Mouse (Mus musculus): ENCODE results near the gene Efcab9. TPM values are rescaled to one million over a fixed set of nuclear protein-coding genes. Genes with fewer than 3 reads are reported as not detected.

Gene Efcab9
- polyA plus RNA-seq, 1 experiment from 2014 or later, result not detected

DNA sequence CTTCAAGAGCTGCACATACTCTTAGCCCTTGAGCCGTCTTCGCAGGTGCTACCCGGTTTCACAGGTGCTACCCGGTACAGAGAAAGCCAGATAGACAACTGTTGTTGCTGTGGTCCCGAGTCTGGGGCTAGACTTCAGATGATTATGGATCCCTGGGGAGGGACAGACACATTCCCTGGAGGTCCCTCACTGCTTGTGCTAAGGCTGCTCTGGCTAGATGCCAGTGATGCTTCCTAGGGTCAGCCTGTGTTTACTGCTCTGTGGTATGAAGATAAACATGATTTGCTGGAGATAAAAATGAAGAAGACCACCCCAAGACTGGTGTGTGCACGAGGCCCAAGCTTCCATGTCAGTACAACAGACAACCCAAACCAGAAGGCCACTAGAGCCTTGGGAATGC, 12.2 kb upstream of the Efcab9 start:
- Histone ChIP-seq H3K36me3 (ENCODE audit: control insufficient read depth, insufficient read depth, low read length) (no peaks in the 10 kb centered on the region), H3K9ac (ENCODE audit: low read depth, low read length) (no peak overlapping the region), H3K9me3 (ENCODE audit: control insufficient read depth, low read length) (no peaks in the 10 kb centered on the region), H3K27me3 (replicated peaks; ENCODE audit: control insufficient read depth, insufficient read depth, low read length) (no peaks in the 10 kb centered on the region), H3K4me1 (ENCODE audit: control insufficient read depth, insufficient read depth, low read depth, low read length) (peaks cover 6% of the 10 kb centered on the region; the same call in 1 of the 2 replicates), H3K4me2 (ENCODE audit: low read length) (no peak overlapping the region), H3K27ac (ENCODE audit: low read depth, low read length) (no peak overlapping the region), H3K4me3 (ENCODE audit: low read length) (no peak overlapping the region)
- 89% methylated on average over 6 of the region's 6 CpGs for WGBS
- no peak for ATAC-seq

GRCm38 (mm10) chr11:32542687-32543411, 11.0 kb upstream of the Efcab9 start:
- Histone ChIP-seq H3K36me3 (ENCODE audit: control insufficient read depth, insufficient read depth, low read length) (no peaks in the 10 kb centered on the region), H3K4me1 (ENCODE audit: control insufficient read depth, insufficient read depth, low read depth, low read length) (peaks cover 5% of the 10 kb centered on the region; the same call in 1 of the 2 replicates), H3K27ac (ENCODE audit: low read depth, low read length) (no peak overlapping the region), H3K4me2 (ENCODE audit: low read length) (no peak overlapping the region), H3K27me3 (replicated peaks; ENCODE audit: control insufficient read depth, insufficient read depth, low read length) (no peaks in the 10 kb centered on the region), H3K9ac (ENCODE audit: low read depth, low read length) (no peak overlapping the region), H3K9me3 (ENCODE audit: control insufficient read depth, low read length) (no peaks in the 10 kb centered on the region), H3K4me3 (ENCODE audit: low read length) (no peak overlapping the region)
- no peak for ATAC-seq
- WGBS, result 34% methylated on average over 3 of the region's 3 CpGs

DNA sequence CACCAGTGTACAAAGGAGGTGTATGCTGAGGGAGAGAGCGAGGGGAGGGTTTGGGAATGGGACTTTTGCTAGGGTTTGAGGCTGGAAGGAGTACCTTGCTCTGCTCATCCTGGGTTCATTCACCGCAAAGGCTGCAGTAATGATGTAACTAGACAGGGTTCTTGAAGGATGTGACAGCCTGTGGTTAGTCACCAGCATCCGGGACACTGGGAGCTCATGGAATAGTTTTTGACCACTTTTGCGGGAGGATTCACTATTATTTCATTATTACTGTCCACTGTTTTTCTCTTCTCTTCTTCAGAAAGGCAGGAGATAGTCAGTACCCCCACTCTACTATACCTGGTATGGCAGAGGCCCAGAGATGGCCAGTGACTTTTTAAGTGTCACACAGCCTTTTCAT, 10.3 kb upstream of the Efcab9 start:
- no peak overlapping the region for H3K9ac ChIP-seq (ENCODE audit: low read depth, low read length)
- 89% methylated on average over 4 of the region's 4 CpGs for WGBS
- H3K27ac ChIP-seq (ENCODE audit: low read depth, low read length), result no peak overlapping the region
- no peak for ATAC-seq
- H3K9me3 ChIP-seq (ENCODE audit: control insufficient read depth, low read length), result no peaks in the 10 kb centered on the region
- H3K4me1 ChIP-seq (ENCODE audit: control insufficient read depth, insufficient read depth, low read depth, low read length), result peaks cover 5% of the 10 kb centered on the region; the same call in 1 of the 2 replicates
- no peaks in the 10 kb centered on the region for H3K27me3 ChIP-seq (replicated peaks; ENCODE audit: control insufficient read depth, insufficient read depth, low read length)
- H3K36me3 ChIP-seq (ENCODE audit: control insufficient read depth, insufficient read depth, low read length), result no peaks in the 10 kb centered on the region
- no peak overlapping the region for H3K4me2 ChIP-seq (ENCODE audit: low read length)
- H3K4me3 ChIP-seq (ENCODE audit: low read length), result no peak overlapping the region

- no peak for ATAC-seq
- Histone ChIP-seq H3K9me3 (ENCODE audit: control insufficient read depth, low read length) (no peaks in the 10 kb centered on the region), H3K4me1 (ENCODE audit: control insufficient read depth, insufficient read depth, low read depth, low read length) (peaks cover under 1% of the 10 kb centered on the region; the same call in 1 of the 2 replicates), H3K27ac (ENCODE audit: low read depth, low read length) (no peak overlapping the region), H3K27me3 (replicated peaks; ENCODE audit: control insufficient read depth, insufficient read depth, low read length) (no peaks in the 10 kb centered on the region), H3K4me3 (ENCODE audit: low read length) (no peak overlapping the region), H3K9ac (ENCODE audit: low read depth, low read length) (no peak overlapping the region), H3K36me3 (ENCODE audit: control insufficient read depth, insufficient read depth, low read length) (no peaks in the 10 kb centered on the region), H3K4me2 (ENCODE audit: low read length) (no peak overlapping the region)
- 70% methylated on average over 6 of the region's 6 CpGs for WGBS
Observed at GRCm38 (mm10) chr11:32540463-32540862, 8.6 kb upstream of the Efcab9 start.

GRCm38 (mm10) chr11:32539717-32540116, 7.8 kb upstream of the Efcab9 start:
- WGBS, result 87% methylated on average over 7 of the region's 7 CpGs
- no peaks in the 10 kb centered on the region for H3K9me3 ChIP-seq (ENCODE audit: control insufficient read depth, low read length)
- ATAC-seq, result no peak
- H3K4me3 ChIP-seq (ENCODE audit: low read length), result no peak overlapping the region
- H3K27ac ChIP-seq (ENCODE audit: low read depth, low read length), result no peak overlapping the region
- no peak overlapping the region for H3K4me2 ChIP-seq (ENCODE audit: low read length)
- H3K36me3 ChIP-seq (ENCODE audit: control insufficient read depth, insufficient read depth, low read length), result no peaks in the 10 kb centered on the region
- H3K27me3 ChIP-seq (replicated peaks; ENCODE audit: control insufficient read depth, insufficient read depth, low read length), result no peaks in the 10 kb centered on the region
- no peaks in the 10 kb centered on the region; the same call in 1 of the 2 replicates for H3K4me1 ChIP-seq (ENCODE audit: control insufficient read depth, insufficient read depth, low read depth, low read length)
- no peak overlapping the region for H3K9ac ChIP-seq (ENCODE audit: low read depth, low read length)

GRCm38 (mm10) chr11:32538846-32539245, 7.0 kb upstream of the Efcab9 start:
- no peak for ATAC-seq
- H3K4me2 ChIP-seq (ENCODE audit: low read length), result no peak overlapping the region
- 93% methylated on average over 4 of the region's 4 CpGs for WGBS
- H3K9ac ChIP-seq (ENCODE audit: low read depth, low read length), result no peak overlapping the region
- H3K36me3 ChIP-seq (ENCODE audit: control insufficient read depth, insufficient read depth, low read length), result no peaks in the 10 kb centered on the region
- no peak overlapping the region for H3K27ac ChIP-seq (ENCODE audit: low read depth, low read length)
- no peaks in the 10 kb centered on the region for H3K27me3 ChIP-seq (replicated peaks; ENCODE audit: control insufficient read depth, insufficient read depth, low read length)
- H3K9me3 ChIP-seq (ENCODE audit: control insufficient read depth, low read length), result no peaks in the 10 kb centered on the region
- no peak overlapping the region for H3K4me3 ChIP-seq (ENCODE audit: low read length)
- H3K4me1 ChIP-seq (ENCODE audit: control insufficient read depth, insufficient read depth, low read depth, low read length), result peaks cover 4% of the 10 kb centered on the region

DNA sequence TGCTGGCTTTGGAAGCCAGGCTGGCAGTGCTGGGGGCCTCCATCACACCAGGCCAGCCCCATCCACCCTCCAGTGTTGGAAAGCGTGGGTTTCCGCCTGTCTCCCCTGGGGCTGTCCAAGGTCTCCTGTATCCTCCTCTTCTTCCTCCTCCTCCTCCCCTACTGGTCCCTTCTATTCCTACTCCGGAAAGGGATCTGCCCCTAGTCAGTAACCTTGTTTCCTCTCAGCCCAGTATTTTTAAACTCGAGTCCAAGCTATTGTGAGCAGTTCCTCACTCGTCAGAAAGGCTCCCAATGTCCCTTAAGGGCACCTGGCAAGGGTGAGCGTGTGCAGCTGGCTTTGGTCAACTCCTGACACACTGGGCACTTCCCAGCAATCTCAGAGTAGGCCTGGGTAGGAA, 6.6 kb upstream of the Efcab9 start:
- Histone ChIP-seq H3K27ac (ENCODE audit: low read depth, low read length) (no peak overlapping the region), H3K27me3 (replicated peaks; ENCODE audit: control insufficient read depth, insufficient read depth, low read length) (no peaks in the 10 kb centered on the region), H3K4me3 (ENCODE audit: low read length) (no peak overlapping the region), H3K36me3 (ENCODE audit: control insufficient read depth, insufficient read depth, low read length) (no peaks in the 10 kb centered on the region), H3K9ac (ENCODE audit: low read depth, low read length) (no peak overlapping the region), H3K4me2 (ENCODE audit: low read length) (no peak overlapping the region), H3K9me3 (ENCODE audit: control insufficient read depth, low read length) (no peaks in the 10 kb centered on the region), H3K4me1 (ENCODE audit: control insufficient read depth, insufficient read depth, low read depth, low read length) (peaks cover 7% of the 10 kb centered on the region)
- no peak for ATAC-seq
- 66% methylated on average over 6 of the region's 6 CpGs for whole genome bisulfite sequencing

DNA sequence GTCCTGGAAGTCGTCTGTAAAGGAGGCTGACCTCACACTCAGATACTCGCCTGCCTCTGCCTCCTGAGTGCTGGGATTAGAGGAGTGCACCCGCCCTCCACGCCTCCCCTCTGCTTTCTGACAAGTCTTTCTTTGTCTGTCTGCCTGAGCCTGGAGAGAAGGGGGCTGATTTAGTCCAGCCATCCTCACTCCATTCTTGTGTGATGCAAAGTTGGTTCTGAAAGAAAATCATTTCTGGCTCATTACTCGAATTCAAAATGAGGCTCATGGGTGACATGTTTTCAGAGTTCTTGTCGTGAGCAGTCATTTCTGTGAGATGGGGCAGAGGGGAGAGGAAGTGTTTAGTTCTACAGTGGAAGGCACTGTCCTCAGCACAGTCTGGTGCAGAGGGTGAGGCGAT, 5.1 kb upstream of the Efcab9 start:
- H3K4me3 ChIP-seq (ENCODE audit: low read length), result no peak overlapping the region
- ATAC-seq, result 0 out of 2 replicates have a peak, but pooled peaks have one; percentile 19
- H3K27me3 ChIP-seq (replicated peaks; ENCODE audit: control insufficient read depth, insufficient read depth, low read length), result no peaks in the 10 kb centered on the region
- WGBS, result 17% methylated on average over 7 of the region's 7 CpGs
- H3K36me3 ChIP-seq (ENCODE audit: control insufficient read depth, insufficient read depth, low read length), result no peaks in the 10 kb centered on the region
- no peak overlapping the region for H3K27ac ChIP-seq (ENCODE audit: low read depth, low read length)
- no peak overlapping the region for H3K4me2 ChIP-seq (ENCODE audit: low read length)
- H3K9me3 ChIP-seq (ENCODE audit: control insufficient read depth, low read length), result no peaks in the 10 kb centered on the region
- no peak overlapping the region for H3K9ac ChIP-seq (ENCODE audit: low read depth, low read length)
- peaks cover 11% of the 10 kb centered on the region for H3K4me1 ChIP-seq (ENCODE audit: control insufficient read depth, insufficient read depth, low read depth, low read length)

DNA sequence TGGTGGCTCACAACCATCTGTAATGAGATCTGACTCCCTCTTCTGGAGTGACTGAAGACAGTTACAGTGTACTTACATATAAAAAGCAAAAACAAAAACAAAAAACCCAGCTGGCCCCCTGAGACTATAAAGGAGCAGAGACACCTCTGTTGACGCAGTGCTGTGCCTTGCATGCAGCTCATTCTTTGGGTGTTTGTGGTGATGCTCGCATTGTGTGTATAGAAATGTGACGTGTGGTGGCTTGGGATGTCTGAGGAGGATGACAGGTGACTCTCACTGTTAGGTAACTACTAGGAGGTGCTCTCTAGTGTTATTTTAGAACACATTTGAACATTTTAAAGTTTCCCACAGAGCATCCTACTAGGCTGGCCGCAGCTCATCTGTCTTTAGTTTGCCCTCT, 3.8 kb upstream of the Efcab9 start:
- H3K27me3 ChIP-seq (replicated peaks; ENCODE audit: control insufficient read depth, insufficient read depth, low read length), result no peaks in the 10 kb centered on the region; the same call in 1 of the 2 replicates
- H3K4me2 ChIP-seq (ENCODE audit: low read length), result no peak overlapping the region
- H3K4me3 ChIP-seq (ENCODE audit: low read length), result no peak overlapping the region
- 92% methylated on average over 4 of the region's 4 CpGs for WGBS
- no peak overlapping the region for H3K27ac ChIP-seq (ENCODE audit: low read depth, low read length)
- H3K9ac ChIP-seq (ENCODE audit: low read depth, low read length), result no peak overlapping the region
- peaks cover 11% of the 10 kb centered on the region for H3K4me1 ChIP-seq (ENCODE audit: control insufficient read depth, insufficient read depth, low read depth, low read length)
- no peak for ATAC-seq
- H3K9me3 ChIP-seq (ENCODE audit: control insufficient read depth, low read length), result no peaks in the 10 kb centered on the region
- no peaks in the 10 kb centered on the region for H3K36me3 ChIP-seq (ENCODE audit: control insufficient read depth, insufficient read depth, low read length)
